Mouse (Mus musculus) urinary bladder, postnatal 0 days (tissue): ENCODE data around the gene Acbd7. TPM values are rescaled to one million over a fixed set of nuclear protein-coding genes. Genes with fewer than 3 reads are reported as not detected.

Experiments
- polyA plus RNA-seq: library from polyadenylated mRNA; unstranded; fragments of >200 nt; fragmentation: Nextera tagmentation; extraction: Ambion mirVana; gene quantifications from 2 replicates; pipeline ENCODE4 v1.2.1, GENCODE M21; 2015

Acbd7 gene
- 0.61 TPM in 1 of 2 replicates, not detected in the other for polyA plus RNA-seq

GRCm38 (mm10) chr2:3335611-3336301, at the start of gene Acbd7:
TSS of gene Acbd7 (plus strand) at chr2:3336168.

GRCm38 (mm10) chr2:3332484-3333242, 3.3 kb upstream of the Acbd7 start, which contains the start of gene Rpp38:
TSS of gene Rpp38 (minus strand) at chr2:3332643.

Other genes starting within 250 kb of the Acbd7 start
- 8.9 and 9.2 TPM in 2 replicates for gene Fam171a1, start 221.9 kb upstream of the Acbd7 start, polyA plus RNA-seq
- gene Nmt2, start 52.0 kb upstream of the Acbd7 start, polyA plus RNA-seq: 16.8 and 18.7 TPM in 2 replicates
- 16.1 and 17.6 TPM in 2 replicates for gene Rpp38, start 3.5 kb upstream of the Acbd7 start, polyA plus RNA-seq
- gene Olah, start 61.0 kb downstream of the Acbd7 start, polyA plus RNA-seq: not detected in 2 replicates
- gene Meig1, start 86.5 kb downstream of the Acbd7 start, polyA plus RNA-seq: 0.37 TPM in 1 of 2 replicates, not detected in the other
- gene Dclre1c, start 88.0 kb downstream of the Acbd7 start, polyA plus RNA-seq: 3.0 and 3.4 TPM in 2 replicates
- gene Suv39h2, start 138.9 kb downstream of the Acbd7 start, polyA plus RNA-seq: 1.7 and 2.8 TPM in 2 replicates
- gene Gm45902, start 176.6 kb downstream of the Acbd7 start, polyA plus RNA-seq: 1.3 and 1.5 TPM in 2 replicates
- 38.1 and 44.6 TPM in 2 replicates for gene Hspa14, start 176.6 kb downstream of the Acbd7 start, polyA plus RNA-seq
- gene Cdnf, start 176.9 kb downstream of the Acbd7 start, polyA plus RNA-seq: 0.33 and 0.41 TPM in 2 replicates
- 18.4 and 25.7 TPM in 2 replicates for gene Fam107b, start 234.3 kb downstream of the Acbd7 start, polyA plus RNA-seq